Mouse (Mus musculus) yolk sac, embryonic 10.5 days (tissue): ENCODE data around the gene Etv5.
"Not testable (repeated sequence)": the region's sequence is repeated elsewhere in the genome, so short reads cannot be mapped to it uniquely, and the experiment has no call there.

ENCODE experiments used
- DNase-seq: peaks from one replicate; pipeline ENCODE4 v3.0.0-alpha.2; 2017; ENCODE audit warnings: low spot score

Gene Etv5

GRCm38 (mm10) chr16:22396420-22396819 is 43.1 kb downstream of the Etv5 start:
- no peak for DNase-seq

GRCm38 (mm10) chr16:22395093-22395844 is 44.2 kb downstream of the Etv5 start:
- DNase-seq = peak; percentile 55

- no peak for DNase-seq
Measured at GRCm38 (mm10) chr16:22390348-22390897, 49.1 kb downstream of the Etv5 start.

GRCm38 (mm10) chr16:22389146-22389911 is 50.2 kb downstream of the Etv5 start:
- no peak for DNase-seq

GRCm38 (mm10) chr16:22387731-22388130 is 51.8 kb downstream of the Etv5 start:
- no peak for DNase-seq

- DNase-seq = peak; percentile 28
Measured at GRCm38 (mm10) chr16:22382018-22382417, 57.5 kb downstream of the Etv5 start.

GRCm38 (mm10) chr16:22380981-22381380 is 58.5 kb downstream of the Etv5 start:
- DNase-seq = peak; percentile 78

- peak; percentile 15 for DNase-seq
Measured at GRCm38 (mm10) chr16:22379986-22380385, 59.5 kb downstream of the Etv5 start.

GRCm38 (mm10) chr16:22379342-22379741 is 60.2 kb downstream of the Etv5 start:
- DNase-seq = no peak

- peak; percentile 52 for DNase-seq
Measured at GRCm38 (mm10) chr16:22377714-22378113, 61.8 kb downstream of the Etv5 start.

GRCm38 (mm10) chr16:22374898-22375297 is 64.6 kb downstream of the Etv5 start:
- DNase-seq = no peak

- DNase-seq = peak; percentile 92
Measured at GRCm38 (mm10) chr16:22372701-22373124, 66.8 kb downstream of the Etv5 start.

GRCm38 (mm10) chr16:22372225-22372624 is 67.3 kb downstream of the Etv5 start:
- DNase-seq = no peak

GRCm38 (mm10) chr16:22367099-22367498 is 72.4 kb downstream of the Etv5 start:
- no peak for DNase-seq

GRCm38 (mm10) chr16:22366040-22366439 is 73.5 kb downstream of the Etv5 start:
- DNase-seq = no peak

- DNase-seq = no peak
Measured at GRCm38 (mm10) chr16:22365596-22365995, 73.9 kb downstream of the Etv5 start.

GRCm38 (mm10) chr16:22358701-22359354 is 80.7 kb downstream of the Etv5 start:
- no peak for DNase-seq

GRCm38 (mm10) chr16:22354177-22354576 is 85.3 kb downstream of the Etv5 start:
- not testable (repeated sequence) for DNase-seq

- no peak for DNase-seq
Measured at GRCm38 (mm10) chr16:22353639-22354038, 85.9 kb downstream of the Etv5 start.

GRCm38 (mm10) chr16:22351194-22351593 is 88.3 kb downstream of the Etv5 start:
- DNase-seq = no peak

GRCm38 (mm10) chr16:22349798-22350197 is 89.7 kb downstream of the Etv5 start:
- no peak for DNase-seq

- no peak for DNase-seq
Measured at GRCm38 (mm10) chr16:22348478-22349270, 90.8 kb downstream of the Etv5 start.
